Mouse (Mus musculus) heart, postnatal 0 days (tissue): ENCODE data around the gene Btbd11. TPM values are rescaled to one million over a fixed set of nuclear protein-coding genes. Genes with fewer than 3 reads are reported as not detected.

ENCODE experiments used
- ATAC-seq: fragments of 200-750 bp; cut with Nextera tagmentation; 2 replicates; pipeline ENCODE4 v1.8.0; 2017; ENCODE audit warnings: low read depth, moderate number of reproducible peaks, moderate library complexity; ENCODE audit not compliant: insufficient read depth
- DNase-seq: peaks from one replicate; pipeline ENCODE4 v3.0.0-alpha.2; 2016; ENCODE audit warnings: low spot score
- H3K27ac ChIP-seq: fragments of 300-500 bp; sonication (generic); 2 replicates; pipeline ENCODE4 v1.5.1; 2014; ENCODE audit warnings: low read depth, mild to moderate bottlenecking
- H3K27me3 ChIP-seq: fragments of 300-500 bp; sonication (generic); 2 replicates; pipeline ENCODE4 v1.6.1; 2014; ENCODE audit warnings: low read length, mixed read lengths; ENCODE audit not compliant: control insufficient read depth, insufficient read depth
- H3K36me3 ChIP-seq: fragments of 300-500 bp; sonication (generic); replicated peaks from 2 replicates; pipeline ENCODE4 v1.6.1; 2014; ENCODE audit warnings: low read length, mixed read lengths; ENCODE audit not compliant: control insufficient read depth, insufficient read depth
- H3K4me1 ChIP-seq: fragments of 300-500 bp; sonication (generic); 2 replicates; pipeline ENCODE4 v1.6.1; 2014; ENCODE audit warnings: antibody characterized with exemption; ENCODE audit not compliant: control insufficient read depth, insufficient read depth
- H3K4me2 ChIP-seq: fragments of 300-500 bp; sonication (generic); 2 replicates; pipeline ENCODE4 v1.6.1; 2014; ENCODE audit warnings: low read depth, mild to moderate bottlenecking, low read length, moderate library complexity
- H3K4me3 ChIP-seq: fragments of 300-500 bp; sonication (generic); 2 replicates; pipeline ENCODE4 v1.5.1; 2014; ENCODE audit warnings: low read depth, low read length
- H3K9ac ChIP-seq: fragments of 300-500 bp; sonication (generic); replicated peaks from 2 replicates; pipeline ENCODE4 v1.6.1; 2014; ENCODE audit warnings: low read depth, low read length, mixed read lengths
- H3K9me3 ChIP-seq: fragments of 300-500 bp; sonication (generic); replicated peaks from 2 replicates; pipeline ENCODE4 v1.6.1; 2016; ENCODE audit warnings: low read length; ENCODE audit not compliant: control insufficient read depth
- CTCF ChIP-seq: IDR thresholded peaks from 2 replicates; pipeline ENCODE4 v1.5.1; 2016; ENCODE audit warnings: antibody characterized with exemption, control low read depth, low read depth
- EP300 ChIP-seq: IDR thresholded peaks from 2 replicates; pipeline ENCODE4 v1.6.1; 2016; ENCODE audit warnings: antibody characterized with exemption, low read depth
- WGBS: fragments of 180-500 bp; shearing (Covaris S2); extraction: QIAGEN DNeasy Blood & Tissue Kit; methylation state at CpG from one replicate; pipeline ENCODE4 v1.1.7; 2014; 5-methylcytosine and 5-hydroxymethylcytosine counted together
- polyA plus RNA-seq: library from polyadenylated mRNA; unstranded; fragments of >200 nt; fragmentation: Nextera tagmentation; extraction: Ambion mirVana; gene quantifications from 2 replicates; pipeline ENCODE4 v1.2.1, GENCODE M21; 2015
- total RNA-seq: library from RNA; depleted of rRNA; stranded (reverse); fragments of >200 nt; gene quantifications from 2 replicates; pipeline ENCODE4 v1.2.3, GENCODE M21; 2014; ENCODE audit warnings: low replicate concordance

Gene Btbd11
- total and polyA plus RNA-seq, 2 experiments from 2014 or later, result 0.20 to 0.50 TPM

DNA sequence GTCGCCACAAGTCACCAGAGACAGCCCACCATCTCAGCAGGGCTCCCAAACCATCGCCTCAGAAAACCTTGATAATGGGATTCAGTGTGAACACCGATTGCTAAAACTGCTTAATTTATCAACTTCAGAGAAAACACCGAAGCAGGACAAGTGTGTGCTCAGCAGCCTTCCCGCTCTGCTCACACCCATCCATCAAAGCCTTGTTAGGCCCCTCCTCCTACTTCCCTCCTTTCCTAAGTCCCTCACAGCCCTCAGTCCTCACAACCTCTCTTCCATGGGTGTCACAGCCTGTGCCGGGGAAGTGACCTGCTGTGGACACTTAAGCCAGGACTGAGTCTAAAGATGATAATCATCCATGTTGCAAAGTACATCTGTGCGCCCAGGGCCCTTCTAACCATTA lies 251.0 kb downstream of the Btbd11 start:
- Histone ChIP-seq H3K4me1 (no peaks in the 10 kb centered on the region), H3K27ac (no peak overlapping the region), H3K4me3 (no peak overlapping the region), H3K36me3 (no peaks in the 10 kb centered on the region), H3K9ac (no peak overlapping the region), H3K27me3 (no peaks in the 10 kb centered on the region), H3K4me2 (no peak overlapping the region), H3K9me3 (no peaks in the 10 kb centered on the region)
- ATAC-seq, result no peak
- WGBS, result 22% methylated on average over 7 of the region's 7 CpGs
- no peak for TF ChIP-seq EP300
- no peak for TF ChIP-seq CTCF
- DNase-seq, result no peak

DNA sequence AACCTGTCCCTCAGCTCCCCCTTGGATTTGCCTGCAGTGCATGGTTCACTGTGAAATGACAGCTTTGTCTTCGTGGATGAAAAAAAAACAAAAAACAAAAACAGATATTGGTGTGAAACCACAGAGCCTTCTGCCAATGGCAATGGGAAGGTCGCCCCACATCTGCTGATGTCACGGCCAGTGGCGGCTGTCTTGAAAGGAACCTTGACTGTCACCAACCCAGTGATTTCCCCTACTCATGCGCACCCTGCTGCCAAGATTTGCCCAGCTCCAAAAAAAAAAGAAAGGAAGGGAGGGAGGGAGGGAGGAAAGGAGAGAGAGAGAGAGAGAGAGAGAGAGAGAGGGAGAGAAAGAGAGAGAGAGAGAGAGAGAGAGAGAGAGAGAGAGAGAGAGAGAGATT lies 251.5 kb downstream of the Btbd11 start:
- DNase-seq, result no peak
- ATAC-seq, result no peak
- Histone ChIP-seq H3K27me3 (no peaks in the 10 kb centered on the region), H3K4me2 (no peak overlapping the region), H3K36me3 (no peaks in the 10 kb centered on the region), H3K9me3 (no peaks in the 10 kb centered on the region), H3K9ac (no peak overlapping the region), H3K4me3 (no peak overlapping the region), H3K4me1 (no peaks in the 10 kb centered on the region), H3K27ac (no peak overlapping the region)
- TF ChIP-seq CTCF, result no peak
- no peak for TF ChIP-seq EP300
- 48% methylated on average over 5 of the region's 5 CpGs for WGBS

DNA sequence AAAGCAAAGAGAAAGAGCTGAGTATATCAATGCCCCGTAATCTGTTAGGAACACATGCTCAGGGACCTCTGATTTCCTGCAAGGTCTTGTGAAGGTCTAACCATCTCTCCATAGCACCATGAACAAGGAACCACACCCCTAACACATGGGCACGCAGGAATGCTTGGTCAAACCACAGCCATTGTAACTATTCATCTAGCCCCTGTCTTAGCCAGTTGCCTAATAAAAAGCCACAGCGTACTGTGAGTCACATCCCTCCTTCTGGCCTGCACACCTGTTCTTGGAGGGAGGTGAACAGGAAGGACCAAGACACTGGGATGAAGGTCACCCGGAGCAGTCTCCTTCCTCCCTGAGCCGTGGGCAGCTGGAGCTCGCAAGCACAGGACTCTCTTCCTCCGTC lies 253.0 kb downstream of the Btbd11 start:
- TF ChIP-seq CTCF (no peak), EP300 (no peak)
- H3K4me2 ChIP-seq, result no peak overlapping the region
- H3K4me1 ChIP-seq, result no peaks in the 10 kb centered on the region
- H3K36me3 ChIP-seq, result no peaks in the 10 kb centered on the region
- no peaks in the 10 kb centered on the region for H3K27me3 ChIP-seq
- H3K4me3 ChIP-seq, result no peak overlapping the region
- H3K9me3 ChIP-seq, result no peaks in the 10 kb centered on the region
- H3K9ac ChIP-seq, result no peak overlapping the region
- DNase-seq (no peak), ATAC-seq (no peak)
- 80% methylated on average over 7 of the region's 7 CpGs for WGBS
- no peak overlapping the region for H3K27ac ChIP-seq

DNA sequence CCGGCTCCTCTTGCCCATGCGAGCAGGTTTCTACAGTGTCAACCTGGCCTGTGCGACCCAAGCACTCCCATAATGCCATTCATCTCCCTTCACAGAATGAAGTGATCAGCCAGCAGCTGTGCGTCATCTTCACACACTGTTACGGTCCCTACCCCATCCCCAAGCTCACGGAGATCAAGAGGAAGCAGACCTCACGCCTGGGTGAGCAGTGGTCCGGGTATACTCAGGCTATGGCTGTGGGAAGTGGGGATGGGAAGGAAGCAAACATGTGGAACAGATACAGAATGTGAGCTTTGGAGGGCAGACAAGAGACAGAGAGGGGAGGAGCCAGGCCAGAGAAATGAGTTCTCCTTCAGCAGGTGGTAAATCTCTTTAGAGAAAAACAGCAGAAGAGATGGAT lies 253.8 kb downstream of the Btbd11 start:
- Histone ChIP-seq H3K9me3 (no peaks in the 10 kb centered on the region), H3K4me2 (no peak overlapping the region), H3K27me3 (no peaks in the 10 kb centered on the region), H3K4me1 (no peaks in the 10 kb centered on the region), H3K4me3 (no peak overlapping the region), H3K36me3 (no peaks in the 10 kb centered on the region), H3K27ac (no peak overlapping the region), H3K9ac (no peak overlapping the region)
- TF ChIP-seq EP300 (no peak), CTCF (no peak)
- ATAC-seq (no peak), DNase-seq (no peak)
- 64% methylated on average over 8 of the region's 8 CpGs for WGBS

DNA sequence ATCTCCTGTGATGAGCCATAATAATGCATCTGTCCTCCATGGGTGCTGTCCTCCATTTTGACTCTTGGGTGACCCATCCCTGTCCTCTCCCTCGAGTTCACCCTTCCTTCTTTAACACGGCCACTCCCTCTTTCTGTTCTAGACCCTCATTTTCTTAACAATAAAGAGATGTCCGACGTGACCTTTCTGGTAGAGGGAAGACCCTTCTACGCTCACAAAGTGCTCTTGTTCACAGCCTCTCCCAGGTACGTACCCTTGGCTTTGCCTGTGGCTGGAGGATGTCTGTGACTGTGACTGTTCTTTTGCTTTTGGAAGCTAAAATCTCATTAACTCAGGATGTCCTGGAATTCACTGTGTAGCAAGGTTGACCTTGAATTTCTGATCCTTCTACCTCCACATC lies 258.7 kb downstream of the Btbd11 start:
- 79% methylated on average over 6 of the region's 6 CpGs for WGBS
- no peak for DNase-seq
- Histone ChIP-seq H3K36me3 (no peaks in the 10 kb centered on the region), H3K9ac (no peak overlapping the region), H3K4me1 (no peaks in the 10 kb centered on the region), H3K4me3 (no peak overlapping the region), H3K27ac (no peak overlapping the region), H3K27me3 (no peaks in the 10 kb centered on the region), H3K4me2 (no peak overlapping the region), H3K9me3 (no peaks in the 10 kb centered on the region)
- no peak for ATAC-seq
- no peak for TF ChIP-seq CTCF
- TF ChIP-seq EP300, result no peak

DNA sequence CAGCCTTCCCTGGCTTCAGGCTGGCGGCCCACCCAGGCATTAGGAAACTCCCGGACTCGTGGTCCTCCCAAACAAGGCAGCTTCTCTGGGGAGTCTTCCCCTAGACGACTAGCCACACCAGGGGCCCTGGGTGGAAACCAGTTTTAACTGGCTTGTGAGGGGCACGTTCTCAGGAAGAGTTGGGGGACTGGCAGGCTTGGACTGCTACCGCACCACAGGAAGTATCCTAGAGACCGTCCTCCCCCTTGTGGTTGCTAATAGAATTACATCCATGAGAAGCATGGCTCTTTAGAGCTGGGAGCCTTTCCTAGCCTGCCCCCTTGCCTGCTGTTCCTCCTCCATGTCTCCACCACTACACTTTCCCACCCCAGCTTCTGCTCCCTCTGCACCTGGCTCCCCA lies 265.1 kb downstream of the Btbd11 start:
- Histone ChIP-seq H3K4me2 (no peak overlapping the region), H3K4me3 (no peak overlapping the region), H3K36me3 (no peaks in the 10 kb centered on the region), H3K9ac (no peak overlapping the region), H3K4me1 (no peaks in the 10 kb centered on the region), H3K27ac (no peak overlapping the region), H3K9me3 (no peaks in the 10 kb centered on the region), H3K27me3 (no peaks in the 10 kb centered on the region)
- WGBS, result 32% methylated on average over 7 of the region's 7 CpGs
- ATAC-seq (0 out of 2 replicates have a peak, but pooled peaks have one; percentile 42), DNase-seq (peak; percentile 58)
- TF ChIP-seq EP300 (no peak), CTCF (peak; percentile 81)
